Mouse (Mus musculus): ENCODE data around the gene Olfr1423.
"Not testable (repeated sequence)": the region's sequence is repeated elsewhere in the genome, so short reads cannot be mapped to it uniquely, and the experiment has no call there.

Gene Olfr1423

DNA sequence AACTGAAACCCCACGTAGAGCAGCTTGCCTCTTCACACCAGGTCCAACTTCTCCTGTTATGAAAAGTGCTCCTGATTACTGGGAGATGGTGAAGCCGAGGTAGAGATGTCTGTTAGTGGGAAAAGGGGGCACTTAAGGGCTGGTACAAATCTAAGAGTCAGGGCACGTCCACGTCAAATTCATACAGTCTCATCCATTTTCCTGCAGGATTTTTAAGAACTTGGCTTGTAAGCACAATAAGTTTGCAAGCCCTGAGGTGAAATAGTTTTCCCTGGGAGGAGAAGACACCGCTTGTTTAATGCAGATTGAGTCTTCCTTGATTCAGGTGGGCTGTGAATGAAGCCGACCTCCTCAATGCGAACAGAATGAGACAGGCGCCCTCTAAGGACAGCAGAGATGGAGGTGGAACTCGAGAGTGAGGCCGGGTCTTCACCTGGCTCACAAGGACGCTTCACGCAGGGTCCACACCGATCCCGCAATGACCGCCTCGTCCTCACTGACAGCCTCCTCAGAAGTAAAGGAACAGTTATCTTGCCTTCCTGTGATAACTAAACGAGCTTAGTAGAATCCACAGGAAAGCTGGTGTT is 34.7 kb downstream of the Olfr1423 start:
- peak; percentile 47 for DNase-seq

DNA sequence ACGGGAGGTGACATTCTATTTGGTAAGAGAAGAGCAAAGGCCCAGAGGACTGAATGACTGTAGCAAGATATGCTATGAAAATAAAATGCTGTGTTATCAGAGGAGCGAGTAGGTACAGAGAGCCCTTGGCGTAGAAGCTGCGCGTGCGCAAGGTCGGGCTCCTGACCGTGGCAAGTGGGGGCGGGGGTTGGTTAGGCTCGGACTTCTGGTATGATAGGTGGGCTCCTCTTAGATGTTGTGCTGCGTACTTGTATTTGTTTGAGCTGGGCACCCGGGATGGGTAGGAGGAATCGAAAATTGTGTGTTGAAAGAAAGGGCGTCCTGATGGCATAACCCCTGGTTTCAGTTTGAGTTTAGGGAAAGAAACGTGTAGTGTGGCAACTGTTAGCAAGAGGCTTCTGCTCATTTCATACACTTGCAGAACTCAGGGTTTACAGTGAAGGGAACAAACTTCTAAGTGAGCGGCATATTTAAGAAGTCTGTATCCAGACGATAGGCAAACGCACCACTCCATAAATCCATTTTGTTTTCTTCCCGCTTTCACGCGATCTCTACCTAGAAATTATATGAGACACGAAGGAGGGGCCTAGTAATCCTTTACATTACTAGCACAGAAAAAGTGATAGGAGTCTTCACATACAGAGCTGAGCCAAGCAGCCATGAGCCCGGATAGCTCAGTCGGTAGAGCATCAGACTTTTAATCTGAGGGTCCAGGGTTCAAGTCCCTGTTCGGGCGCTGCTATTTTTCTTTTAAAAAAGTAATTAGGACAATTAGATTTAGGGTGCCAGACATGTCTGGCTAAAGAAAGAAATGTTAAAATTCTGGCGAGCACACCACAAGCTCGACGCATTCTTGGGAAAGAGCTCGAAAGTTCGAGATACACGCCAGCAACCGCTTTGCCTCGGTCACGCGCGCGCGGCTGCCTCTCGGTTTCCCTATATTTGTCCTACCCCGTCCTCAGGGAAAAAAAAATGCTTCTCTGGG is 35.4 kb downstream of the Olfr1423 start:
- DNase-seq: peak; percentile 90

DNA sequence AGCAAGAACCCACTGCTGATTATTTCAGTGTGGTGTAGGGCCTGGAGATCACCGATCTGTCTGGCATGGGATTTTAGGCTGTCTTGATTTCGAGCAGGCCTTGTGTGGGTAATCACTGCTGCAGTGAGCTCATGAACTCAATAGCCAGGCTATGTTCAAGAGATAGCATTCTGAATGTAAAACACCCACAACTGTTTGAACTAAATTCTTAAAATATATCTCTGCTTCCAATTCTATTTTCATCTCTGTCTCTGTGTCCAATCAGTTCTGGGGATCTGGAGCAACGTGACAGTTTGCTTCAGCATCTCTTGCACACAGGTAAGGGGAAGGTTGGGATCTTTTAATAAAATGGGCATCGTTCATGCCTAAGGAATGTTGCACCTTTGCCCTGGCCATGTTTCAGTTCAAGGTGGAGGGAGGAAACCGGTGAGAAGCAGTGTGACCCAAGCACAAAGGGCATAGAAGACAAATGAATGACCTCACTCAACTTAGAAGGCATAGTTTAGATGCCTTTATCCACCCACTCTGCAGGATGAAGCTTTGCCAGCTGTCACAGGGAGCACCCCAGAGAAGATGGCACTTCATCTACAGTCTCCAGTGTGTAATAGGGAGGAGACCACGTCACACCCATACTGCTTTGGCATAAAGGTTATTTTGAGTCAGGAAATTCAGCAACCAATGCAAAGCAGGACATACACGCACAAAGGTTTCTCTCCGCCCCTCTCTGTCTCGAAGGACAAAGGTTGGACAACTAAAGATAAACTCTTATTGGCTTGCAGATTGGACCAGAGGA is 36.7 kb downstream of the Olfr1423 start:
- DNase-seq: peak; percentile 60

DNA sequence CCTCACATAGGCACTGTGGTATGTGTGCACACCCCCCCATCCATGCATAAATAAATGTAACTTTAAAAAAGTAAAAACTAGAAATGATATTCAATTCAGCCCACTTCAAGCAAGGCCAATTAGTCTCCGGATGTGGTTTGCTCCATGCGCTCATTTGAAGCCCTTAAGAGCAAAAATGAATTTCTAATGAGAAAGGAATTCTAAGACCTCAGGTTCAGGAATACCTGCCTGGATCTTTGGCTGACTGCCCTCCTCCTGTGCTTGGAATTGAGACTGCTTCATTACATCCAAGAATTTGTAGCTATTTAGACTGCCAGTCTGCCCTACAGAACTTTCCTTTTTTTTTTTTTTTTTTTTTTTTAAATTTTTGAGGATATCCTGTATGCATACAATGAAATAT is 37.5 kb downstream of the Olfr1423 start:
- peak; percentile 39 for DNase-seq

DNA sequence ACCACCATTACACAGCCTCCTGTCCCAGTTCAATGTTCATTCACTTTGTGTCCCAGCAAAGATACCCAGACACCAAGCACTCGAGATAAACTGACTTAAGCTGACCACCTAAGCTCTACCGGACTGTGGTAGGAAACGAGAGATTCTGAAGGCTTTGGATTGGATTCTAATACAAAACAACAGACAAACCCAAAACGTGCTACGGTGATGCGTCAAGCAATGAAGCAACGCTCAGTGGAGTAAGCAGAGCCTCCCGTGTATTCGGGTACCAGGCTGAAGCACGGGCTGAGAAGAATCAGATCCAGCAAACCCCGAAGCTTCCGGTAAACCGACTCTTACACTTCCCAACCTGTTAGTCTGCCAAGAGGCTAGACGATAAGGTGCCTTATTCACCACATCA is 38.3 kb downstream of the Olfr1423 start:
- DNase-seq: no peak

DNA sequence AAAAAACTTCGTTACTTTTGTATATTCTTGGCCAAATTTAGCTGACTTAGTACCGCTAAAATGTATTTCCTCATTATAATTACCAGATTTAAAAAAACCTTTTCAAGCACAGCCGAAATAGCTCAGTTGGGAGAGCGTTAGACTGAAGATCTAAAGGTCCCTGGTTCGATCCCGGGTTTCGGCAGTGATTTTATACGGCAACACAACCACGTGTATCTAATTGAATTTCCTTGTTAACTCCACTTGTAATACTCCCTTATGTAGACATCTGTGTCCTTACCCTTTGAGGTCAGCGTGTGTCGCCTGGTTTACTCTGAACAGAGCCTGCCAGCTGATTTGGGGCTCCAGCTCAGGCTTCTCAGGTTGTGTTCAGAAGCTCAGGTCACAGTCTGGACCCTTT is 39.0 kb downstream of the Olfr1423 start:
- peak; percentile 58 for DNase-seq

DNA sequence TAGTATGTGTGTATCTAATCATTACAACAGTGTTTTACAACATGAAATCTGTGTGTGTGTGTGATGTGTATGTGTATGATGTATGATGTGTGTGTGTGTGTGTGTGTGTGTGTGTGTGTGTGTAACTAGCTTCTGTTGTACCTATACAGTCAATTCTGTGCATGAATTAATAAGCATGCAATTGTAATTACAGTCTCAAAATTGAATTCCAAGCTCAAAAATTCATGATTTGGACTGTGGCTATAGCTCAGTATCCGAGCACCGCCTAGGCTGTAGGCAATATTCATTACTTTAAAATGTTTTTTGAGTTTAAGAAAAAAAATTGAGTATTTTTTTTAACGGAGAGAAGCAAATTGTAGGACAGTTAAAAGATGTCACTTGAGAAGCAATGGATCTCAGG is 39.4 kb downstream of the Olfr1423 start:
- DNase-seq: no peak

DNA sequence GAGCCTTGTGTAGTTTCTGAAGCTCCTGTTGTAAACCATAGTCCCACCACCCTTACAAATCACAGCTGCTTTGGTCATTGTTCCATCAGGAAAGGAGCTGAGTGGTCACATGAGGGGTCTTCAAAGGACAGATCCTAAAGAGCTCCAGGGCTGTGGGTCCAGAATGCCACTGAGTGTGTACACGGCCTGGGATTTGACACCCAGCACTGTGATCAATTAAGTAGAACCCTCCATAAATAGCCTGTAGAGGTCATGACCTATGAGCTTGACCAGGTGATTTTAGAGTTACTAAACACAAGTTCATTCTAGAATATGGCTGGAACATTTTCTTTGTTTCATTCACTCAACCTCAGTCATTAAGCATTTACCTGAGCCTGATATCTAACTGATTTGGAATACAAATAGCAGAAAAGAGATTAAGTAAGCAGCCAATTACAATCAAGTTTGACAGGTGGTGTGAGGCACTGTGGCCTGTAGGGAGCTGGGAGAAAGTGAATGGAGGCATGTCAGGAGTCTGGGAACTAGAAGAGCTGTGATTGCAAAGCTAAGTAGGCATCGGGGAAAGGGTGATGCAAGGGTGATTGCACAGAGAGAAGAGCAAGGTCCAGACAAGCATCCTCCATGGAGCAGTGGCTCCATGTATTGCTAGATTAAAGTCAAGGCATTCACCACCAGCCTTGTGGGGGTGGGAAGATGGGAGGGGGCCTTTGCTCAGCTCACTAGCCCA is 45.2 kb downstream of the Olfr1423 start:
- DNase-seq: no peak

DNA sequence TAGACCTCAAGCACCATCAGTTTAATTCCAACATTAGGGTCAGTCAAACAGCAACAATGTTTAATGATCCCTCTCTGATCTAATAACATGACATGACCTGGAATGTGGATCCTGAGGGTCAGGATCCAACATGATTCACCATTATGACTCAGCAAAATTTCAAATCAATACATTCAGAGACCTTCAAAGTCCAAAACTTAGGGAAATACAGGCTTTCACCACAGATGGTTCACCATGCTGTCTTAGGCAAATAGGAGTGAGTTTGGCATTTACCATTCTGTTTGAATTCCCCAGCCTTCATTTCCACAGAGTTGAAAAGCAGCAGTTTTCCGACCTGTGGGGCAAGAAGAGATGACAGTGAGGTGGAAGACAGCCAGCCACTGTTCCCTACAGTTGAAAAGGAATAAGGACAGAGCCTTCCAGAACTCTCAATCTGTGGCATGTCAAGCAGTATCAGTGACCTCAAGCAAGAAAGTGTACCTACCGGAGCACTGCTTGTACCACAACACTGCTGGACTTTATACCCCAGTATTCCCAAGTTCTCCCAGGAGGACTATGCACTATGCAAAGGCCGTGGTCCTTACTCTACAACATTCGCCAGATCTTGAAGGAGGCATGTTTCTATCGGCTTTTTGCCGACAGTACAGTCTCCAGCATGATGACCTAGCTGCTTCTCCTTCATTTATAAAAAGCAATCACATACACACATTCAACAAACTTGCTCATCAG is 46.2 kb downstream of the Olfr1423 start:
- no peak for DNase-seq

DNA sequence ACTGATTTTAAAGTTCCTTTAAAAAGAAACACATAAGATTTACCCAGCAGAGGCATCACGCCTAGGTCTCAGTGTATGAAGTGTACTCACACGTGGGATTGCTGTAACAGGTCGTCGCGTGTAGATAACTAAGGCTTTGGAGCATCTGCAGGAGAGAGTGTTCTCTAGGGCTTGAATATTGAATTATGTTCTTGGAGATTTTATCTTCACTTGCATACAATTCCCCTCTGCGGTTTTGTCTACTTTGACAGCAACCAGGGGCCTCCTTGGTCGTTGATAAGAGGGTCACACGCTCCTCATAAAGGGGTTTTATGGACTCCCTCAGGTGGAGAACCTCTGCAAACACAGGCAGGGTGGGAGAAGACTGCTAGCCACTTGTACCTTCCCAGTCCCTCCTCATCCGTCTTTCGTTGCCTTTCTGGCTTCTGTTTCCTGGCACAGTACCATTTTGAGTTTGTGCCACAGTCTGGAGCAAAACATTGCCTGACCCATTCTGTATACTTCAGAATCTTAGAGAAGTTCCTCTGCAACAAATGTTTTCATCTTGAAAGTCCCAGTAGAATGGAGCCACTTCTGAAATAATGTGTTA is 48.6 kb downstream of the Olfr1423 start:
- DNase-seq: no peak

DNA sequence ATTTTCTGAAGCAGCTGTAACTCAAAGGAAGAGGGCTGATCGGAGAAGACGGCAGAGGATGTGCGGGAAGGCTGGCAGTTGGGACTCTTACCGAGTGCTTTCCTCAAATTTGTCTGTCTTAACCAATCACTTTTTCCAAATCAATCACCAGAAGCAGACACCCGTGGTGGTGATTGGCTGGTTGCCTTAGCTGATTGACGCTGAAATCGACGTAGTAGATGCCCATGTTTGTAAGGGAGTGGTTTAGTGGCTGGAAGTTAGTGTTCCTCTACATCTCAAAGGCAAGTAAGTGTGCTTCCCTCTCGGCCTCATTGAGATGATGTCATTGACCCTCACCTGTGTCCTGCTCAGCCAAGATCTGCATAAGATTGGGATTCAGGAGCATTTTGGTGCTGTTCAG is 49.1 kb downstream of the Olfr1423 start:
- no peak for DNase-seq

DNA sequence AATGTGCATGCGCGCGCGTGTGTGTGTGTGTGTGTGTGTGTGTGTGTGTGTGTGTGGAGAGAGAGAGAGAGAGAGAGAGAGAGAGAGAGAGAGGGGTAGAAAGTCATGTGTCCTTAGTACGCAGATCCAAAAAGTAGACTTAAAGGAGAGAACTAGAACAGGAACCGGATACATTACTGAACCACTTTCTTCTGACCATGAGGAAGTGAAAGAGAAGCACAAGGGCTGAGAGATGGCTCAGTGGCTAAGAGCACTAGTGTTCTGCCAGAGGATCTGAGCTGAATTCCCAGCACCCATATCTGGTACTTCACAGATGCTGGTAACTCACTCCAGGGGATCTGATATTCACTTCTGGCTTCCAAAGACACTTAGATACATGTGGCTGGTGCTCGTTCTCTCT is 51.8 kb downstream of the Olfr1423 start:
- no peak for DNase-seq

DNA sequence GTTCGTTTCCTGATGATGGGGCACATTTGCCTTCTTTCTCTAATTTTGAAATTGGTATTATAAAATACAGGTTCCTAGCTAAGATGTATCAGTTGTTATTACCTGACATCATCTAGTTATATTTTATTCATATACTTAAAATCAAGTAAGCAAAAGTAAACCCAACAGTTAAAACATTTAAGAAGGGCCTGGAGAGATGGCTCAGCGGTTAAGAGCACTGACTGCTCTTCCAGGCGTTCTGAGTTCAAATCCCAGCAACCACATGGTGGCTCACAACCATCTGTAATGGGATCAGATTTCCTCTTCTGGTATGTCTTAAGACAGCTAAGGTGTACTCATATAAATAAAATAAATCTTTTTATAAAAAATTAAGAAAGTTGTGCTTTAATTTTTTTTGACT is 53.3 kb downstream of the Olfr1423 start:
- no peak for DNase-seq

DNA sequence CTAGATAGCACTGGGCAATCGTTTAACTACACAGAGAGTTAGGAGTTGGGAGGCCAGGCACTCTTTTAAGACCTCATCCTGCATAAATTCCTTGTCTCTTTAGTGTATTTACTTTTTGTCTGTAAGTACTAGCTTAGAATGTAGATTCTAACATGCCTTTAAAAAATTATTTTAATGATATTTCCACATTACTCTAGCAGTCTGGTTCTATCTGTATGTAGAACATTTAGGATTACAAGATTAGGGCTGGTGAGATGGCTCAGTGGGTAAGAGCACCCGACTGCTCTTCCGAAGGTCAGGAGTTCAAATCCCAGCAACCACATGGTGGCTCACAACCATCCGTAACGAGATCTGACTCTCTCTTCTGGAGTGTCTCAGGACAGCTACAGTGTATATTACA is 56.5 kb downstream of the Olfr1423 start:
- DNase-seq: not testable (repeated sequence)

Measured in cerebellum, adult 11-12 months (tissue).